Mouse (Mus musculus): ENCODE data around the gene Rem1.

The Rem1 gene

DNA sequence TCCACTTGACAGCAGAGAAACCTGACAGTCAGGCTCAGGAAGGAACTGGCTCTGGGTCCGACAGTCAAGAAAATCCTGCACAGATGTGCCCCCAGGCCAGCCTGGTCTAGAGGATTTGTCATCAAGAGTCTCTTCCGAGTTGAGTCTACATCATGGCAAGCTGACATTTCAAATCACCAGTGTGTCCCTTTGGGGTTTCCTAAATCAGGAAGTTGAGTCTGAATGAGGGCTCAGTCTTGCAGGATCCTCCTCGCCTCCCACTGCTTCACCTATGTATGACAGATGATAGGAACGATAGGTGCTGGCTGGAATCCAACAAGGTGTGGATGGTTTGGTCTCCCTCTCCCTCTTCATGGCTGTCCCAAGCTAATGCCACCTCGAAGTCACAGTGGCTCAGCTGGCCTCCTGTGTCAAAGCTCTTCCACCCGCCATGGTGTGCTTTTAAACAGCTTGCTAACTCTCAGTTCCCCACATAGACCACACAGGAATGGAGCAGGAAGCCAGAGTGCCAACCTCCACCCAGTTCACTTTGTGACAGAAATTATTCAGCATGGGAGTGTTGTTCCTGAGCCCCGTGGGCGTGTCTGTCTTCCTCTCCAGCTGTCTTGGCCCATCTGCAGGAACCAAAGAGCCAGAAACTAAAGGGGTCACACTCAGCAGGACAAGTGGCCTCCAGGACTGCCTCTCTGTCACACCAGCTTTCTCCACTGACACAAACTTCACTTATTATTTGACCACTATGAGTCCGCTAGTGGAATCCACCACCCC is 6.2 kb upstream of the Rem1 start:
- no peak for TF ChIP-seq GATA4 (IDR thresholded peaks at IDR 0.05; ENCODE audit: insufficient replicate concordance, low read length)

DNA sequence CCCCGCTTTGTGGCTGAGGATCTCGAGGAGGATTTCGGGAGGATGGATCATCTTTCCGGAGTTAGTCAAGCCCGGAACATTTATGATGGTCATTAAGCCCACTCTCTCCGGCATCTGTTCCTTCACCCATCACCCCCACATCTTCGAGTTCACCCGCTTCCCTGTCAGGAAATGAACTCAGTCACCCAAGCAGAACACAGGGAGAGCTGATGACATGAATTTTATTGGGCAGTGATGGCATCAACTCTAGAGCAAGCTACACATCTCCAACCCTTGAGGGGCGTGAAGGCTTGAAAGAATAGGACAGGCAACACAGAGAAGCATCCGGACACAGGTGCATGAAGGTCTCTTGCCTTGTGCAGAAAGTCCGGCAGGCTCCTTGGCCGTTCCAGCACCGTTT is 4.6 kb upstream of the Rem1 start:
- no peak for TF ChIP-seq GATA4 (IDR thresholded peaks at IDR 0.05; ENCODE audit: insufficient replicate concordance, low read length)

DNA sequence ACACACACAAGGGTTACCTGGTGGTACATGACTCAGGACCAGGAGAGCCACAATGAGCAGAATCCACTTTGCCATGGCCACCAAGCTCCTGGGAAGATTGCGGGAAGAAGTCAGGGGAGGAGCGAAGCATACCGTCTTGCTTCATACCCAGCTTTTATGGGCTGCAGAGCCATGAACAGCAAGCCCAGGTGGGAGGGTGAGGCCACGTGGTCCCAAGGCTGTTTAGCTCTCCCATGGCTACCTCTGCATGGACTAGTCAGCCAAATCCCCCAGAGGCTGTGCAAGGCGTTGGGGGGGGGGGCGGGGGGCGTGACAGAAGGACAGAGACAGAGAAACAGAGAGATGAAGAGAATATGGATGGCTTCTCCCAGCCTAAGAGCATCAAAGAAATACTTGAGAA is 3.8 kb upstream of the Rem1 start, which contains the start of gene Defb25:
Defb25 (minus strand) TSS at position 101 of the 400 bp plus-strand sequence.
- no peak for TF ChIP-seq GATA4 (IDR thresholded peaks at IDR 0.05; ENCODE audit: insufficient replicate concordance, low read length)

DNA sequence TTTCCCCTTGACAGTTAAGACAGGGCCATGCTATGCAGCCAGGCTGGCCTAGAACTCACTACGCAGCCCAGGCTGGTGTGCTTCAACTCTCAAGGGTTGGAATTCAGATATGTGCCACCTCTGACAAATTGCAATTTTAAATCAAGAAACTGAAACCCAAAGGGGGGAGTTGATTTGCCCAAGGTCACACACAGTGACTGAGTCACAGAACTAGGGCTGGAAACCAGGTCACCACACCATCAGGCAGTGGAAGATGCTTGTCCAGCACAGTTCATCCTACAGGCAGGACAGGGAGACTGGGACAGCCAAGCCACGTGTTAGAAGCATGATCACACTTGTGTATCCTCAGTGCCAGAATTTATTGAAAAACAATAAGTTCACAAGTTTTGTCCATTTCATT is 2.2 kb upstream of the Rem1 start:
- TF ChIP-seq GATA4 (IDR thresholded peaks at IDR 0.05; ENCODE audit: insufficient replicate concordance, low read length), result no peak

DNA sequence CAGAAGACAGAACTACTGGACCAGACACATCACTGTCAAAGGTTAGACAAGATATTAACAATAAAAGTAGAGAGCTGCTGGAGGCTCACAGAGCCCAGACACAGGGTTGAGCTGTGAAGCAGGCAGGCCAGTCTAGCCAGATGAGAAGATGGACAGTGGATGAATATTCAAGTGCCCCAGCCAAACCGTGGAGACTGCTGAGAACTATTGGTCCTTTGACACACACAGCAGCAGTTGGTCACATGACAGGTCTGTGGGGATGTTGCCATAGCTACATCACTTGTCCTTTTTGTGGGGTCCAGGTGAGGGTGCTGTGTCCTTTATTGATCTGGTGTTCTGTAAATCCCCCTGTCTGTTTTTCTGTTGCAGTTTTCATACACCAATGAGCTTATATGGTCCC is 1.5 kb upstream of the Rem1 start:
- no peak for TF ChIP-seq GATA4 (IDR thresholded peaks at IDR 0.05; ENCODE audit: insufficient replicate concordance, low read length)

DNA sequence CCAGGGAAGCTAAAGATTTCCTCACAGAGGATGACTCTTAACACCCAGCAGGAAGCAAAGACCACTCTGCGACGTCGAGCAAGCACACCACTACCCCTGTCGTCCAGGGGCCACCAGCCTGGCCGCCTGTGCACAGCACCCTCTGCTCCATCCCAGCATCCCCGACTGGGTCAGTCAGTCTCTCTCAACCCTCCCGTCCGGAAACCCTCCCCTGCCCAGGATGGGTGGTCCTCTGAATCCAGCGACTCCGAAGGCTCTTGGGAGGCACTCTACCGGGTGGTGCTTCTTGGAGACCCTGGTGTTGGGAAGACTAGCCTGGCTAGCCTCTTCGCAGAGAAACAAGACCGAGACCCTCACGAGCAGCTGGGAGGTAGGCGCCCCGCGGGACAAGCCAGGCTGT is 1.3 kb downstream of the Rem1 start:
- no peak for TF ChIP-seq GATA4 (IDR thresholded peaks at IDR 0.05; ENCODE audit: insufficient replicate concordance, low read length)

DNA sequence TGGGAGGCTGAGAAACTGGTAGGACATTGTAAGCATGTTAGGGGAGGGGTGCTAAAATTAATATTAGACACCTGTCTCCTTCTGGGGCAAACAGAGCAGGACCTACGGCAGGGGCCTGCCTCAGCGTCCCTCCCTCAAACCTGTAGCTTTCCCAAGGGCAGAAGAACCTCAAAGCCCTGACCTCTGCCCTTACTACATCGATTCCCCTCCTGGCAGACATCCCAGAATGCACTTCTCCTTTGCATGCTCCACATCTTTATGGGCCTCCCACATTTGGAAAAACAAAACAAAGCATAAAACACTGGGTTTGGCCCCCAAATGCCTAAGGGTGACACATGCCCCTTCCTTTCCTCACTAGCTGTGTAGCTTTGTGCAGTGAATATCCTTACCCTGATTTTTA is 2.5 kb downstream of the Rem1 start:
- no peak for TF ChIP-seq GATA4 (IDR thresholded peaks at IDR 0.05; ENCODE audit: insufficient replicate concordance, low read length)

DNA sequence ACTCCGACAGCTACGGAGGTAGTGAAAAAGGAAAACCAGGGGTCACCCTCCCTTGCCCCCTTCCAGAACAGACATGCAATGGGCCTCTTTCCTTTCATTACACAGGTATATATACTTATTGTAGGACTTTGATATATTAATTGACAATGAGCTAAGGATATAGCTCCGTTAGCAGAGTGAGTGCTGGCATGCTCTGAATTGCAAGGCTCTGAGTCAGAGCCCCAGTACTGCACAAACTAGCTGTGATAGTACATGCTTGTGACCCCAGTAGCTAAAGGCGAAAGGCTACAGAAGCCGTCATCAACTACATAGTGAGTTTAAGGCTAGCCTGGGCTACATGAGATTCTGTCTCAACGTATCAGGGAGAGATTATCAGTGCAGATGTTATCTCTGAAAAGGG is 3.2 kb downstream of the Rem1 start:
- TF ChIP-seq GATA4 (IDR thresholded peaks at IDR 0.05; ENCODE audit: insufficient replicate concordance, low read length), result no peak

DNA sequence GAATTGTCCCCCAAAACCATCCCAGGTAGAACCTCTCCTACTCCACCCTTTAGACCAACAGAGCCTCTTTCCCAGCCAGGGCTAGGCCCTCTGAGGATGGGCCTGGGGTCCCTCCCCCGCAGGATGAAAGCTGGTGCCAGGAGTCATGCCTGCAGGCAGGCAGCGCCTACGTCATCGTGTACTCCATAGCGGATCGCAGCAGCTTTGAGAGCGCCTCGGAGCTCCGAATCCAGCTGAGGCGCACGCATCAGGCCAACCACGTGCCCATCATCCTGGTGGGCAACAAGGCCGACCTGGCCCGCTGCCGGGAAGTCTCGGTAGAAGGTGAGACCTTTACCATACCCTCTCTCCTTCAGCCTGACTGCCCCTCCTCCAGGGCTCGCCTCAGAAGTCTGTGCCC is 6.6 kb downstream of the Rem1 start:
- no peak for TF ChIP-seq GATA4 (IDR thresholded peaks at IDR 0.05; ENCODE audit: insufficient replicate concordance, low read length)

DNA sequence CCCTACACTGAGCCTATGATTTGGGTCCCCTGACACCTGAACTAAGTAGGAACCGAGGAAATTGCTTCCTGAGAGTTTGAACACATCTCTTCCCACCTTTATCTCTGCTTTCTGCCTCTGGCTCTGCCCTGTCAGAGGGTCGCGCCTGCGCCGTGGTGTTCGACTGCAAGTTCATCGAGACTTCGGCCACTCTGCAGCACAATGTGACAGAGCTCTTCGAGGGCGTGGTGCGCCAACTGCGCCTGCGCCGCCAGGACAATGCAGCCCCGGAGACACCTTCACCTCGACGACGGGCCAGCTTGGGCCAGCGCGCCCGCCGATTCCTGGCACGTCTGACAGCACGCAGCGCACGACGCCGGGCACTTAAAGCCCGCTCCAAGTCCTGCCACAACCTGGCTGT is 7.6 kb downstream of the Rem1 start:
- no peak for TF ChIP-seq GATA4 (IDR thresholded peaks at IDR 0.05; ENCODE audit: insufficient replicate concordance, low read length)

DNA sequence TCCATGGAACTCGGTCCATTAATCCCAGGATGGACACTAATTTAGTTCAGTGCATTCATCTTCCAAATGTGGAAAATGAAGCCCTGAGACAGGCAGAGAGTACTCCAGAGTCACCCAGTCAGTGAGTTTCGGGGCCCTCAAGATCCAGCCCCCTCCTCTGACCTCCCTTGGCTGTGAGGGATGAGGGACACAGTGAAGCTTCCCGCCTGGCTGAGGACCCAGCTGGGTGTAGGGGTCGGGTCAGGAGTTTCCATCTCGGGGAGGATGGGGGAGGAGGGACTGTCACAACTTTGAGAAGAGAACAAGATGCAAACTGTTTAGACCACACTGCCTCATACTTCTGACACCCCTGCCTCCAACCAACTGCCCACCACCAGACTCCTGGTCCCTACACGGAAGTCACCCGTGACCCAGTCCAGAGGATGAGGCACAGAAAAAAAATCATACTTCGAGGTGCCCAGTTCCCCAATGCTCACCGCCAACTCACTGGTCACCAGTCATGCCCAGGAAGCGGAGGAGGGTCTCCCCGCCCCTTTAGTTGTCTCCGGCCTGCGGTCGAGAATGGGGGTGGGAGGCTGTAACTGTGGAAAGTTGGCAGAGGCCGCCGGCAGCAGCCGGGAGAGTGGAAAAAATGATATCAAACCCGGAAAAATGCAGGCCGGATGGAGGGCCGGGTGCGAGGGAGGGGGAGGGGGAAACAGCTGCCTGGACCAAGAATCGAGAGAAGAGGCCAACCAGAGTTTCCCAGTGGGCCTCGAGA is 9.7 kb downstream of the Rem1 start:
- TF ChIP-seq GATA4 (IDR thresholded peaks at IDR 0.05; ENCODE audit: insufficient replicate concordance, low read length), result peak; percentile 52; the same call in 1 of the 2 replicates

DNA sequence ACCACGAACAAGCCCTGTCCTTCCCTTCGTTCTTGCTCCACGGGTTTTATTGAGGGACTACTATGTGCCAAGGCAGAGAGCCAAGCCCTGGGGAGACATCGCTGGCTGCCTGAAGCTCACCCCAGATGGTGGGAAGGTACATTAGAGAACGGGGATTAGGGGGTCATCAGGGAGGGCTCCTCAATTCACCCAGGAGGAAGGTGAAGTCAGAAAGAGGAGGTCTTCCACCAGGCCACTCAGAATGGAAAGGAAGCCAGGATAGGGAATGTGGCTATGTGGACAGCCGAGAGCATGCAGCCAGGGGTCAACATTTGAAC is 10.2 kb downstream of the Rem1 start:
- TF ChIP-seq GATA4 (IDR thresholded peaks at IDR 0.05; ENCODE audit: insufficient replicate concordance, low read length), result no peak

DNA sequence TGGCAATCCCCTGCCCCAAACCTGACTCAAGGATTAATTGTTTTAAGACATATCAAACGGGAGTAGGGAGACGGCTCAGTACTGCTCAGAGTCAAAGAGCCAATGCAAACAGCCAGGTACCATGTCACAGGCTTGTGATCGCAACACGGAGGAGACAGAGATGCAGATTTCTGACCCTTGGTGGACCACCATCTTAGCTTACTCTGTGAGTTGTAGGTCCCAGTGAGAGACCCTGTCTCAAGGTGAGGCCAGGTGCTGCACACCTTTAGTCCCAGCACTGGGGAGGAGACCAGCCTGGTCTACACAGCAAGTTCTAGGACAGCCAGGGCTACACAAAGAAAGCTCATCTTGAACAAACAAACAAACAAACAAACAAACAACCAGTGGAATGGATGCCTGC is 10.6 kb downstream of the Rem1 start:
- TF ChIP-seq GATA4 (IDR thresholded peaks at IDR 0.05; ENCODE audit: insufficient replicate concordance, low read length), result no peak

DNA sequence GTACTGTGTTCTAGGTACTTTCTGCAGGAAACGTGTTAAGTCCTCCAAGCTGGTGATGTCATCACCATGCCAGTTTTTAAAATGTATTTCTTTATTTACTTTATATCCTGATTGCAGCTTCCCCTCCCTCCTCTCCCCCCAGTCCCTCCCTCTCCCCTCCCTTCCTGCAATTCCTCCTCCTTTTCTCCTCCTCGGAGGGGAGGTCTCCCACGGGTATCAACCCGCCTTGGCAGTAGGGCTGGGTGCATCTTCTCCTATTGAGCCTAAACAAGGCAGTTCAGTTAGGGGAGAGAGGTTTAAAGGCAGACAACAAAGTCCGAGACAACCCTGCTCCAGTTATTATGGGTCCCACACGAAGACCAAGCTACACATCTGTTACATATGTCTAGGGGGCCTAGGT is 12.1 kb downstream of the Rem1 start:
- no peak for TF ChIP-seq GATA4 (IDR thresholded peaks at IDR 0.05; ENCODE audit: insufficient replicate concordance, low read length)

DNA sequence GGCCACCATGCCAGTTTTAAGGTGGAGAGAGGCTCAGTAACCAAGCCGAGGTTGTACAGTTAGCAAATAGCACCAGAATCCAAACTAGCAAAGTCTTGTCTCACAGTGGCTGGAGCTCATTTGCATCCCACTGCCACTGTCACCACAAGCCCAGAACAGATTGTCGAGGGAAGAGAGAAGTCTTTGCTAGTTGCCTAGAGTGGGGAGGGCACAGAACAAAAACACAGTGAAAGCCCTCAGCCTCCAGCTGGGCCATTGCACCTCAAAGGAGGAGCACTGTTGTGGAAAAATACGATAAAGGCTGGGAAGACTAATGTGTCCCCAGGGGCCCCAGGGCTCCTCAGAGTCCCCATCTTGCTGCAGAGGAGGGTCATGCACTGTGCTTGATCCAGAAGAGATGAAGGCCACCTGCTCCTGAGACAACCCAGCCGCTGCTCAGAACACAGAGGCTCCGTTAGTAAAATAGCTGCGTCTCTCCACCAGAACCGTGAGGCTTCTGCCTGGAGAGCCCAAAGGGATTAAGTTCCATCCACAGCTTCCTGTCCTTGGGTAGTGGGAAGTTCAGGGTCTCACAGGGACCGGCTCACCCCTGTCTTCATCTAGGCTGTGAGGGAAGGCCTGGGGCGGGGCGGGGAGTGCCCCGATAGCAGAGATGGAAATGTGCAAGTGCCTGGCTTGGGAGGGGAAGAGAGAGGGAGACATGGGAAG is 12.8 kb downstream of the Rem1 start:
- no peak for TF ChIP-seq GATA4 (IDR thresholded peaks at IDR 0.05; ENCODE audit: insufficient replicate concordance, low read length)
